Mouse (Mus musculus) hindbrain, embryonic 13.5 days (tissue): Measurements from ENCODE around the gene Aars. TPM values are rescaled to one million over a fixed set of nuclear protein-coding genes. Genes with fewer than 3 reads are reported as not detected.
A peak's percentile ranks its signal among the peaks of the same experiment; 100 is the strongest.
"Not testable (repeated sequence)": the region's sequence is repeated elsewhere in the genome, so short reads cannot be mapped to it uniquely, and the experiment has no call there.

Experiments
- ATAC-seq: fragments of 200-750 bp; cut with Nextera tagmentation; 2 replicates; pipeline ENCODE4 v1.8.0; 2017; ENCODE audit warnings: moderate TSS enrichment; ENCODE audit not compliant: low FRiP score
- H3K27ac ChIP-seq: fragments of 300-500 bp; sonication (generic); 2 replicates; pipeline ENCODE4 v1.5.1; 2015; ENCODE audit warnings: inconsistent platforms, mild to moderate bottlenecking, moderate library complexity
- H3K27me3 ChIP-seq: fragments of 300-500 bp; sonication (generic); 2 replicates; pipeline ENCODE4 v1.6.1; 2015; ENCODE audit warnings: mild to moderate bottlenecking, inconsistent platforms
- H3K36me3 ChIP-seq: fragments of 300-500 bp; sonication (generic); 2 replicates; pipeline ENCODE4 v1.6.1; 2015; ENCODE audit warnings: mild to moderate bottlenecking, inconsistent platforms
- H3K4me1 ChIP-seq: fragments of 300-500 bp; sonication (generic); replicated peaks from 2 replicates; pipeline ENCODE4 v1.6.1; 2015; ENCODE audit warnings: inconsistent platforms
- H3K4me2 ChIP-seq: fragments of 300-500 bp; sonication (generic); 2 replicates; pipeline ENCODE4 v1.6.1; 2015; ENCODE audit warnings: inconsistent platforms, mild to moderate bottlenecking, moderate library complexity
- H3K4me3 ChIP-seq: fragments of 300-500 bp; sonication (generic); 2 replicates; pipeline ENCODE4 v1.5.1; 2015; ENCODE audit warnings: mild to moderate bottlenecking, inconsistent platforms
- H3K9ac ChIP-seq: fragments of 300-500 bp; sonication (generic); 2 replicates; pipeline ENCODE4 v1.6.1; 2015; ENCODE audit warnings: mild to moderate bottlenecking, inconsistent platforms
- H3K9me3 ChIP-seq: fragments of 300-500 bp; sonication (generic); 2 replicates; pipeline ENCODE4 v1.6.1; 2016; ENCODE audit warnings: inconsistent platforms
- WGBS: fragments of 180-500 bp; shearing (Covaris S2); methylation state at CpG from one replicate; pipeline ENCODE4 v1.1.7; 2015; 5-methylcytosine and 5-hydroxymethylcytosine counted together
- polyA plus RNA-seq: library from polyadenylated mRNA; unstranded; fragments of >200 nt; fragmentation: Nextera tagmentation; extraction: Ambion mirVana; gene quantifications from 2 replicates; pipeline ENCODE4 v1.2.1, GENCODE M21; 2015

Gene Aars
- polyA plus RNA-seq: 67.7 and 70.4 TPM in 2 replicates

DNA sequence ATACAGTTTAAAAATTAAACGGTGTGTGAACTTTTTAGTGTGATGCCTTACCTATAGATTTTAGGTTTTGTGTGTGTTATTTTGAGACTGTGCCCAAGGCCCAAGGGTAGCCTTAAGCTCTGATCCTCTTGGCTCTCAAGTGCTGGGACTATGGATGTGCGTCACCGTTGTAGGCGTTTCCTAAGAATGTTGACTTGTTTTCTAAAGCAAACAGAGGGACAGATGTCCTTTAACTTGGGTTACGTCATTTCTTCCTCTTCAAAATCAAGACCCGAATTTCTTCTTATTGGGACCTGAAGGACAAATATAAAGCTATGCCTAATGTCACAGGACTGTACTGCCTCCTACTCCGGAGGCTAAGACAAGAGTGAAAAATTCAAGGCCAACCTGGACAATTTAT lies at the start of gene Aars:
Aars (plus strand) TSS at position 229 of the 400 bp plus-strand sequence.
- Histone ChIP-seq H3K36me3 (peaks cover 18% of the 10 kb centered on the region), H3K9me3 (no peaks in the 10 kb centered on the region), H3K4me1 (peaks cover 27% of the 10 kb centered on the region), H3K27me3 (peaks cover 22% of the 10 kb centered on the region), H3K9ac (peak within 1 kb of the TSS; percentile 85), H3K27ac (peak within 1 kb of the TSS; percentile 92), H3K4me2 (peak within 1 kb of the TSS; percentile 60), H3K4me3 (peak within 1 kb of the TSS; percentile 74)
- WGBS: 96% methylated on average over 7 of the region's 7 CpGs
- ATAC-seq: no peak

DNA sequence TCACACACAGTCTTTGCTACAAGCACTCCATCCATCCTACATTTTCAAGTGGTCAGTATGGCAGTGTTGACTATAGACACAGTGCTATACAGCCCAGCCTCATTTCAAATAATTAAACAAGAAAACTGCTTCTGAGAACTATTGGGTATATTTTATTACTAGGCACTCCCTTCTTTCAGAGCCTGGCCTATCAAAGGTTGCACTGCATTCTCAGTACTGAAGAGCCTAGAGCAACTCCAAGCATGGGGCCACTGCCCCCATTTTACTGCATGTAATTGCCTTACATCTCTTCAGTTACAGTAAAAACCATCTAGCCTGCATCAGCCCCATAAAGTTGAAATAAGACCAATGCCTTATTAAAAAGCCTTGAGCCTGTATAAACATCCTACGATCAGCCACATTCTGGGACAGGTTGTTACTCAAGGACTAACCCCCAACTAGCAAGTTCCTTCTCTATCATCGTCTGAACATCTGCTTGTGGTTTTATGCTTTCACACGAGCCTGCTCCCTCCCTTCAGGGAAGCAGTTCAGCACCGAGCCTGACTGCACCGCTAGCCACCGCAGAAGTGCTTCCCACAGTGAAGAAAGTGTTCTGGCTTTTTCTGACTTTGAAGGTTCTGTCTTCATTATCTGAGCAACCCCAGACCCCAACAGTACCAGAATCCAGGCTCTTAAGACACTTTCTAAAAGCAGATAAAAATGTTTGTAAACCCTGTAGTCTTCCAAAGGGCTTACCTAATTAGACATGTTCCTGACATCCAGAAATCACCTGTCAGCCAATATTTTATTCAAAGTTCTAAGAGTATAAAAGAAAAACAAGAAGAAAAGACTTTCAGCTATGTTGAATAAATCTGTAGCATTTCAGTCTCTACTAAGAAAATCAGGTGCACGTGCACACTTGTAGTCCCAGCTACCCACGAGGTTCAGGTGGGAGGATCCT lies 44.9 kb upstream of the Aars start:
- no peak overlapping the region for H3K4me3 ChIP-seq
- 90% methylated on average over 8 of the region's 8 CpGs for WGBS
- H3K27ac ChIP-seq: no peak overlapping the region
- H3K27me3 ChIP-seq: no peaks in the 10 kb centered on the region
- H3K4me1 ChIP-seq: no peaks in the 10 kb centered on the region
- peaks cover 87% of the 10 kb centered on the region for H3K36me3 ChIP-seq
- no peak for ATAC-seq
- H3K9ac ChIP-seq: no peak overlapping the region
- H3K4me2 ChIP-seq: no peak overlapping the region
- H3K9me3 ChIP-seq: no peaks in the 10 kb centered on the region

DNA sequence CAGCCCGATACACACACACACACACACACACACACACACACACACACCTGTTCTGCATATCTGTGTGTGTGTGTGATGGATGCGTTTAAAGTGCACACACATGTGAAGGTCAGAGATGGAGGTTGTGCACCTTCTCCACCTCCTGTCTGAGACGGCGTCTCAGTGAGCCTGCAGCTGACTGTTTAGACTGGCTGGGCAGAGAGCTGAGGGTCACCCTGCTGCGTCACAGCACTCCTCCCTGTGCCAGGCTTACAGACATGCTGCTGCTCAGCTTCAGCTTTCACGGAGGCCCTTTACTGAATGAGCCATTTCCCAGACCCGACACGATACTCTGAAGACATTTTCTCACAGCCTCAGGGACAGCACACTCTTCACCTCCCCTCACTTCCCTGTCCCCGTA lies 42.9 kb upstream of the Aars start:
- H3K9ac ChIP-seq: no peak overlapping the region
- H3K27ac ChIP-seq: no peak overlapping the region
- no peaks in the 10 kb centered on the region for H3K4me1 ChIP-seq
- no peak overlapping the region for H3K4me3 ChIP-seq
- no peak overlapping the region for H3K4me2 ChIP-seq
- peaks cover 77% of the 10 kb centered on the region for H3K36me3 ChIP-seq
- no peaks in the 10 kb centered on the region for H3K9me3 ChIP-seq
- 89% methylated on average over 9 of the region's 9 CpGs for whole genome bisulfite sequencing
- H3K27me3 ChIP-seq: no peaks in the 10 kb centered on the region
- no peak for ATAC-seq

DNA sequence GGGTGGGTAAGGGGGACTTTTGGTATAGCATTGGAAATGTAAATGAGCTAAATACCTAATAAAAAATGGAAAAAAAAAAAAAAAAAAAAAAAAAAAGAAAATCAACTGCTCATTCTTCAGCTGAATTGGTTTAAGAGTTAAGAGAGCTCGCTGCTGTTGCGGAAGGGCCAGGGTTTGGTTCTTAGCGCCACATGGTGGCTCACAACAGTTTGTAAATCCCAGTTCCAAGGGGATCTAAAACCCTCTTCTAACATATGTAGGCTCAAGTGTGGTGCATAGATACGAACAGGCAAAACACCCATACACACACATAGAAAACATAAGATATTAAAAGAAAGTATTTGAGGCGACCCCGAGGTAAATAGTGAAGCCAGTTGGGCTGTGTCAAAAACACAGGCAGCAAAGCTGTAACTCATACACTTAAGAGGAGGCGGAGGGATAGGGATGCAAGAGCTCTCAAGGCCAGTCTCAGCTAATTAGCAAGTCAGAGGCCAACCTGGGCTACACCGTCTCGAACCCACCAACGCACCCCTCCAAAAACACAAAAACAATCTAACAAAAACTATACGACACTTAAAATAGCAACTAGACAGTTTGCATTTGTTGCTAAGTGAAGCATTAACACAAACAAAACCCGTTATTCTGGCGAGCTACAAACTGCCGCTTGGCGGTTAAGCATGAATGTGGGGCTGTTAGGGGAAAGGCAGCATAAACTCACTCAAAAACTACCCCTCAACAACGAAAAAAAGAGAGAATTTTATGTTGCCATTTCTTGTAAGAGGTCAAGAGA lies 36.1 kb upstream of the Aars start:
- peak overlapping the region; percentile 87 for H3K9ac ChIP-seq
- H3K27me3 ChIP-seq: no peaks in the 10 kb centered on the region
- peak overlapping the region; percentile 85 for H3K27ac ChIP-seq
- H3K36me3 ChIP-seq: peaks cover 21% of the 10 kb centered on the region
- peaks cover 12% of the 10 kb centered on the region for H3K4me1 ChIP-seq
- peak overlapping the region; percentile 92 for H3K4me2 ChIP-seq
- 38% methylated on average over 16 of the region's 16 CpGs for WGBS
- H3K4me3 ChIP-seq: peak overlapping the region; percentile 88
- H3K9me3 ChIP-seq: no peaks in the 10 kb centered on the region
- no peak for ATAC-seq

DNA sequence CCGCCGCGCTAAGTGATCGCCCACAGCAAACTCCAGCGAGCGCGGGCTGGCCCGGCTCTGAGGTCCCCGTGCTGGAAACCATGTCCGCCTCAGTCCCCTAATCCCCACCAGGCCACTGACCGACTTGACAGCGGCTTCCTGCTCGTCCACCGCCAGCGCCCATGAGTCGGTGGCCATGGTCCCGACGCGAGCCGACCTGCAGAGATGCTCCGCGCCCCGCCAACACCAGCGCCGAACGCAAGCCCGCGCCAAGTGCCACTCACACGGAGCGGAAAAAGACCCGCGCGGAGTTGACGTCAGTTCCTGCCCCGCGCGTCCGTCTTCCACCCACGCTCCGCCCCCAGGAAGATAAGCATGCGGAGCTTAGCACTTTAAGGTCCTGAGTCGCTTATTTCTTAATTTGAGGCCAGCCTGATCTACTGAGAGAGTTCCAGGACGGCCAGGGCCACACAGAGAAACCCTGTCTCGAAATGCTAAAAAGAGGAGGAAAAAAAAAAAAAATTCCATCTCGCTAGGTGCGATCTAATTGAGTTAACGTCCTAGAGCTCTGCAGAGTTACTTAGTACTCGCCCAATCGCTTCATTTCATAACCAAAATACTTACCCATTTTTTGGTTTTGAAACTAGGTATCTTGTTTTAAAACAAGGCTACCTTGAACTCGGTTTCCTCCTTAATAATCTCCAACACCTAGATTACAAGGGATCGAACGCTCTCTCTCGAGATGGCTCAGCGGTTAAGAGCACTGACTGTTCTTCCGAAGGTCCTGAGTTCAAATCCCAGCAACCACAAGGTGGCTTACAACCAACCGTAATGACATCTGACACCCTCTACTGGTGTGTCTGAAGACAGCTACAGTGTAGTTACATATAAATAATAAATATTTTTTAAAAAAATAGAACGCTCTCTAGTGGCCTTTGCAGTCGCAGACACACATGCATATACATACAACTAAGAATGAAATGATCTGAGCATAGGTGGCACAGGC lies 35.1 kb upstream of the Aars start, which contains the start of gene Ddx19a:
Ddx19a (minus strand) TSS at position 254 of the 985 bp plus-strand sequence.
- H3K9me3 ChIP-seq: no peaks in the 10 kb centered on the region
- WGBS: 3% methylated on average over 58 of the region's 58 CpGs
- peak; percentile 96 for ATAC-seq
- H3K9ac ChIP-seq: peak within 1 kb of the TSS; percentile 87
- H3K4me3 ChIP-seq: peak within 1 kb of the TSS; percentile 88
- H3K4me1 ChIP-seq: peaks cover 12% of the 10 kb centered on the region
- H3K27me3 ChIP-seq: no peaks in the 10 kb centered on the region
- H3K36me3 ChIP-seq: peaks cover 16% of the 10 kb centered on the region; the same call in 1 of the 2 replicates
- peak within 1 kb of the TSS; percentile 92 for H3K4me2 ChIP-seq
- H3K27ac ChIP-seq: peak within 1 kb of the TSS; percentile 85

DNA sequence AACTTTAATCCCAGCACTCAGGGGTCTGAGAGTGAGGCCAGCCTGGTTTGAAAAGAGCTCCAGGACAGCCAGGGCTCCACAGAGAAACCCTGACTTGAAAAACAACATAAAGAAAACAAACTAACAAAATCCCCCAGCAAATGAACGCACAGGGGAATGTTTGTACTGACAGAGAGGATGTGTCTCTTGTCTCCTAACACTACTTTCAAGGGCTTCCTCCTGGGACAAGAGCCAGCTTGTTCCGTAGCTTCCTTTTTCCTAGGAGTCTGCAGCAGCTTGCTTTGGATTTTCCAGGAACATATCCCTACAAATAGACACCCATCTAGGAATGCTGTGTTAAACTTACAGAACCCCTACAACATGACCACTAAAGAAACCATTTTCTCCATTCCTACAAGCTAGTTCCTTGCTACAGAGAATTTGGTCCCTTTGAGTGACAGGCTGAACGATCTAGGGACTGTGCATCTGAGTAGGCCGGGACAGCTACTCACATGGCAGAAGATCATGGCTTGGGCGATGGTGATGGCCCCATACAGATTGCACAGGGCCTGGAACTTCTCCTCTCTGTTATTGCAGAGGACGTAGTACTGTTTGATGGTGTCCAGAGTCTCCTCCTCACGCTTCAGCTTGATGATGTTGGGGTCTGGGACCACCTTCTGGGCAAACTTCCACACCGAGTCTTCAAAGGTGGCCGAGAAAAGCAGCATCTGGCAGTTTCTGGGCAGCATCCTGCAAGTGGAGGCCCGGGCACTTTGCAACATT lies 22.5 kb upstream of the Aars start:
- not testable (repeated sequence) for H3K27me3 ChIP-seq, H3K4me3 ChIP-seq, H3K4me2 ChIP-seq, H3K27ac ChIP-seq, H3K9me3 ChIP-seq, H3K4me1 ChIP-seq, ATAC-seq, H3K9ac ChIP-seq
- 93% methylated on average over 9 of the region's 10 CpGs for WGBS
- H3K36me3 ChIP-seq: peaks cover 63% of the 10 kb centered on the region

DNA sequence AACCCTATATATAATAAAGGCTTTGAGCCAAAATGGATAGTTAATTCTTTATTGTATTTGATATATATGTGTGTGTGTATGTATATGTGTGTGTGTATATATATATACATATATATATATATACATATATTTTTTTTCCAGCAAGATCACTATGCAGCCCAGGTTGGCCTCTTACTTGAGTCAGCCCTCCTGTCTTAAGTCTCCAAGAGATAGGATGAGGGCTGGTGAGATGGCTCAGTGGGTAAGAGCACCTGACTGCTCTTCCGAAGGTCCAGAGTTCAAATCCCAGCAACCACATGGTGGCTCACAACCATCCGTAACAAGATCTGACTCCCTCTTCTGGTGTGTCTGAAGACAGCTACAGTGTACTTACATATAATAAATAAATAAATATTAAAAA lies 6.3 kb upstream of the Aars start:
- not testable (repeated sequence) for ATAC-seq, H3K27ac ChIP-seq, H3K36me3 ChIP-seq, H3K9ac ChIP-seq, H3K9me3 ChIP-seq, H3K4me3 ChIP-seq
- Histone ChIP-seq H3K27me3 (peaks cover 19% of the 10 kb centered on the region), H3K4me2 (peak overlapping the region; percentile 75; the same call in 1 of the 2 replicates), H3K4me1 (peaks cover 16% of the 10 kb centered on the region)
- WGBS: 86% methylated on average over 2 of the region's 2 CpGs

DNA sequence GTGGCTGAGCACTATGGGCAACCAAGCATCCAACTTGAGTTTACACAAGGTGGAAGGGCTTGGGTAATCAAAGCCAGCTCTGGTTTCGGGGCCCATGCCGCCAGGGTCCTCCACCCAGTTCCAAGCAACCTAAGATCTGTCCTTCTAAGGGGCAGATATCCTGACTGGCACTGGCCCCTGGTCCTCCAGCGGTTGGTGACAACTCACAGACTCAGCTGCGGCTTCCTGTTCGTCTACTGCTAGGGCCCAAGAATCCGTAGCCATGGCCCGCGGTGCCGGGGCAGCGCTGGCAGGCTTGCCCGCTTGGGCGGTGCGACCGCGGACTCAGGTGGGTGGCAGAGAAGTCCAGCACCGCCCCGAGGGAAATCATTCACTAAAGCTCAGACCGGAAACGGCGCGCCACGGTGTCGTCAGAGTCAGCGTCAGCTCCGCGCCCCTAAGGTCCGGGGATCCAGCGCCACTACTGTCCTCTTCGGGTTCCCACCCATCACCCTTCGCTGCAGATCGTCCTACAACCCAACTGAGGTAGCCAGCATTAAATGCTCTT lies 5.5 kb upstream of the Aars start:
- Histone ChIP-seq H3K4me3 (peak overlapping the region; percentile 78), H3K9me3 (no peaks in the 10 kb centered on the region), H3K4me2 (peak overlapping the region; percentile 75), H3K36me3 (no peaks in the 10 kb centered on the region), H3K27me3 (peaks cover 22% of the 10 kb centered on the region), H3K27ac (peak overlapping the region; percentile 78), H3K9ac (peak overlapping the region; percentile 84), H3K4me1 (peaks cover 16% of the 10 kb centered on the region)
- ATAC-seq: peak; percentile 91
- 0% methylated on average over 31 of the region's 31 CpGs for WGBS

DNA sequence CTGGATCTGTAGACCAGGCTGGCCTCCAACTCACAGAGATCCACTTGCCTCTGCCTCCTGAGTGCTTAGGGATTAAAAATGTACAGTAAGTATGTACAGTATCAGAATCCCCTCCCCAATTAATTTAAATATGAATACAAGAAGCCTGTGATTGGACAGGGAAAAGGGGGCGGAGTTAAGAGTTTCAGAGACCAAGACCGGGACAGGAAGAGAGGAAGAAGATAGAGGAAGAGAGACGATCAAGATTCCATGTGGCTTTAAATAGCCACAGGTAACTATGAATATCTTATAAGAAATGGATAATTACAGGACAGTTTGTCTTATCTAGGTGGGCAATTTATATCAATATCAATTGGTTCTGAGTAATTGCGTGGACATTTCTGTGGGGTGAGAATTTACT lies 3.4 kb upstream of the Aars start:
- Histone ChIP-seq H3K4me1 (peaks cover 20% of the 10 kb centered on the region), H3K27ac (no peak overlapping the region), H3K36me3 (no peaks in the 10 kb centered on the region), H3K4me2 (no peak overlapping the region), H3K4me3 (no peak overlapping the region), H3K9ac (no peak overlapping the region), H3K27me3 (peaks cover 22% of the 10 kb centered on the region), H3K9me3 (no peaks in the 10 kb centered on the region)
- ATAC-seq: no peak
- WGBS: 52% methylated on average over 4 of the region's 4 CpGs

DNA sequence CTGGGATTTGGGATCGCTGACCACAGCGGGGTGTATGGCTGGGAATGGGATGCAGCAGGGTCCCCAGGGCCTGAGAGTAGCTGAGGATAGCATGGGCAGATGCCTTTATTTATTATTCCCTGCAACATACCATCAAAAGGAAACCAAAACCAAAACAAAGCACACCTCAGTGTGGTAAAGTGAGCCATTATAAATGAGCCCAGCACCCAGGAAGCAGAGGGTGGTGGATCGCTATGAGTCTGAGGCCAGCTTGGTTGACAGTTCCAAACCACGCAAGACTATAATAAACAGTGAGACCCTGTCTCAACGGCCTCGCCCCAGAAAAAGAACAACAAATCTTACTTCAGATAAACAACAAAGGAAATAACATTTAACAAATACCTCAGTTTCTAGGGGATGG lies 2.9 kb upstream of the Aars start:
- ATAC-seq: no peak
- Histone ChIP-seq H3K9ac (no peak overlapping the region), H3K36me3 (no peaks in the 10 kb centered on the region), H3K4me3 (no peak overlapping the region), H3K4me1 (peaks cover 24% of the 10 kb centered on the region), H3K4me2 (no peak overlapping the region), H3K9me3 (no peaks in the 10 kb centered on the region), H3K27ac (no peak overlapping the region), H3K27me3 (peaks cover 22% of the 10 kb centered on the region)
- WGBS: 83% methylated on average over 6 of the region's 6 CpGs

DNA sequence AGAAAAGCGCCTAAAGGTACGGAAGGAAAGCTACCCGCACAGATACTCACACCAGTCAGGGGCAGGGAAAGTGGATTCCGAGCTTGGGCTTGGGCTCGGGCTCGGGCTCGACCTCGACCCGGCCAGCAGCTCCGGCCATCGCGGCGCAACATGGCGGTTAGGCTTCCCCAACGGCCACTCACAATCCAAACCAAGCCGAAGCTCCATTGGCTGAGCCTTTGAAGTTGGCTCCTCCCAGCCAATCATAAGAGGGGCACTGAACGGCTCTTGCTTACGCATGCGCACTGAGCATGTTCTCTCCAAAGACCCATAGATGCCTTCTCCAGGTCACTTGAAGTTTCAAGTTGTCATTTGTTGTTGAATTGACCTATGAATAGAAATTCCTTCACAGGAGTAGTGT lies 1.4 kb upstream of the Aars start, which contains the start of gene Ddx19b:
Ddx19b (minus strand) TSS at position 180 of the 400 bp plus-strand sequence.
- Histone ChIP-seq H3K4me1 (peaks cover 32% of the 10 kb centered on the region), H3K36me3 (peaks cover 6% of the 10 kb centered on the region), H3K9me3 (no peaks in the 10 kb centered on the region), H3K27ac (no peak within 1 kb of the TSS), H3K4me2 (no peak within 1 kb of the TSS), H3K27me3 (peaks cover 22% of the 10 kb centered on the region), H3K9ac (no peak within 1 kb of the TSS), H3K4me3 (no peak within 1 kb of the TSS)
- no peak for ATAC-seq
- whole genome bisulfite sequencing: 96% methylated on average over 19 of the region's 19 CpGs
